Mouse (Mus musculus) lung, adult 18-20 months (tissue): ENCODE data around the gene Gm17455.

Experiments used
- DNase-seq, 2 experiments: peaks; one replicate each; pipeline ENCODE4 v3.0.0; 2022; ENCODE audit warnings: mixed read lengths in 2 of 2

Gene Gm17455

DNA sequence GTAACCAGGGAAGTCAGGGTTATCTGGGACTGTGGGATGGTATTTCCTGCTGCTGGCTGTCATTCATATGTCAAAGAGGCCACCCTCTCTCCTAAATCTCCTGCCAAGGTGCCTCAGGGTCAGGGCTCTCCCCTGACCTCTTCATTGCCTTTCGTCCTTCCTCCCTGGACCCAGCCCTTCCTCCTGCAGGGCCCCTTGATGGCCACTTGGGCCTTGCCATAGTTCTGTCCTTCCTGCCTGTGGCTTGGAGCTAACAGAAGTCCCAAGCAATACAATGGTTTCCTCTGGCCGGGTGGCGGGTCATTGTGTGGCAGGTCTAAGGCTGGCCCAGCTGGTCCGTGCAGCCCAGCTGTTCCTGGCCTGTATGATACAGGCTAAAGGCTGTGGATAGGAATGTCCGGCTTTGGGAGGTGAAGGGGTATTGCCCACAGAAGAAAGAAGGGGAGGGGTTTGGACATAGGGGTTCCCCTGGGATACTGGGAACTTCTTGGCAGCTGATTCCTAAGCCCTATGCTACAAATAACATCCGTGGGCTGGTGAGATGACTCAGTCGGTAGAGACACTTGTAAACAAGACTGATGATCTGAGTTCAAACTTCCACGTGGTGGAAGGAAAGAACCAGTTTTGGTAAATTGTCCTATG, 25.5 kb upstream of the Gm17455 start:
- DNase-seq = peak; percentile 73 to 79

DNA sequence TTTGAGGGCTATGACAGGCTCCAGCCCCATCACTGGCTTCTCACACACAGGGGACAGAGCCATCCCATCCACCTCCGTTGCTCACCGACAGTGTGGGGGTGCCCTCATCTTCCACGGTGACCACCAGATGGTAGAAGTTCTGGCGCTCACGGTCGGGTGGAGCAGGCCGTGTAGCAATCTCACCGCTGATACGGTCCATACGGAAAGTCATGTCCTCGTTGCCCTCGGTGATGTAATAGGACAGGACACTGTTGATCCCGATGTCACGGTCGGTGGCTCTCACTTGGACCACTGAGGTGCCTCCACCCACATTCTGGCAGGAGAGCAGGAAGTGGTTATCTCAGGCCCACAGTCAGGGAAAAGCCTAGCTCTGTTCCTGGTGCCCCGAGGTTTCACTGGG, 22.8 kb upstream of the Gm17455 start:
- DNase-seq = no peak

DNA sequence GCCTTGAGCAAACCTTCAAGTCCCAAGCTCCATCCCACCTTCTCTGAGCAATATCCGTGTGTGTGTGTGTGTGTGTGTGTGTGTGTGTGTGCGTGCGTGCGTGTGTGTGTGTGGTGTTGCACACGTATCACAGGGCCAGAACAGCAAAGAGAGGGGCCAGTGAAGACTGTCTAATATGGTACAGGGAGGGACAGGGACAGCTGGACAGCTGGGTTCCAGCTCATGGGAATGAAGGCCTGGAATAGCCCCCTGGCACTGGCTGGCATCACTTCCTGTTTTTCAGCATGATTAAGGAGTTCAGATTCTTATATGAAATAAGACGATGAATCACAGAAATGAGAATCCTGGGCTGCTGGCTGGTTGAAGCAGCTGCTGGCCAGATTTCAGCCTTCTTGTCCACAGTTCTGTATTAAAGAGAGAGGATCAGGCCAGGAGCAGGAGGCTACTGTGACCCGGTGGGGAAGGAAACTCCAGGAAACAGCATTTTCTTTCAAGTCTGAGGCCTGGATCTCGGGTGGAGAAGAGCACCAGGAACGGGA, 20.0 kb upstream of the Gm17455 start:
- no peak for DNase-seq

DNA sequence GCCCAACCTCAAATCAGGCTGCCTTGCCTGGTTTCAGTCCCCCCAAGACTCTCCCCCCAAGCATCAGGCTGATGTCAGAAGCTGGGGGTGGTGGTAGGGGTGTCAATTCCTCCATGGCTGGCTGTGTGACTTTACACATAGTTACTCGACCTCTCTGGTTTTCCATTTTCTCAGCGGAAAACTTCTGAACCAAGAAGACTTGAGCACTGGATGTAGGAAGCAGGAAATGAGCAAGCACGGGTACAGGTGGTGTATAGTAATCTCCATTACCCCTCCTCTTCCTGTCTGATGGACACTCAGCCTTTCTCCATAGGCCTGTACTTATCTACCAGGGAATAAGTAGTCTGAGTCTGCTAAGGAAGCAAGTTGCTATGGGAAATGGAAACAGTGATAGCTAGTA, 19.3 kb upstream of the Gm17455 start:
- DNase-seq = no peak

DNA sequence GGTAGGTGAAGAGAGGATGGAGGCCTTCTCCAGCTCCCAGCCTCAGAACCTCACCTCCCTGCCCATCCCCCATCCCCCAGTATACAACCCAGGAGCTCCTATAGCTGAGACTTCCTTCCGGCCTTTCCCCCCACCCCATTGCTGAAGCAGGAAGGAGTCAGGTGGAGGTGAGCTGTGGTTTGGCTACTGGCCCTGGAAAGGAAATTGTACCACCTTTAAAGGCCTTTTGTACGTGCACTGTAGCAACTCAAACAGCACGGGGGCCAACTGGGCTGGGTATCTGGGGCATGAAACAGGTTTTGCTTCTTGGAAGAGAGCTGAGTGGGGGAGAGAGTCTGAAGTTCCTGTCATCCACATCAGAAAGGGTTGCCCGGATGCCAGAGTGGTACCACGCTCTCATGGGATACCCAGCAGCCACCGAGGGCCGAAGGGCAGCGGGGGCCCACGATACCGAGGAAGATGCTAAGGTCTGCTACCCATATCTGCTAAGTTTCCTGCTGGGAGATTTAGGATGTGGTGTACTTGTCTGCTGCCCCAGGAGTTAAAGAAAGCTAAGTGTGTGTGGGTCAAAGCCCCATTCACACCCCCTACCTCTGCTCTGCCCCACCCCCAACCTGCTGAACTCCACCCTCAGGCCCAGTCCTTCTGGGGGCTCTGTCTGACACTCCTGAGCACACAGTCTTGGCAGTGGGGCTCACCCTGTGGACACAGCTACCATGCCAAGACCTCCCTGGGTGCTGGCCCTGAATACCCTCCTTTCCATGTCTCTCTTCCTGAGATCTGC, 18.2 kb upstream of the Gm17455 start:
- peak in 1 of 2 experiments; percentile 43 for DNase-seq

DNA sequence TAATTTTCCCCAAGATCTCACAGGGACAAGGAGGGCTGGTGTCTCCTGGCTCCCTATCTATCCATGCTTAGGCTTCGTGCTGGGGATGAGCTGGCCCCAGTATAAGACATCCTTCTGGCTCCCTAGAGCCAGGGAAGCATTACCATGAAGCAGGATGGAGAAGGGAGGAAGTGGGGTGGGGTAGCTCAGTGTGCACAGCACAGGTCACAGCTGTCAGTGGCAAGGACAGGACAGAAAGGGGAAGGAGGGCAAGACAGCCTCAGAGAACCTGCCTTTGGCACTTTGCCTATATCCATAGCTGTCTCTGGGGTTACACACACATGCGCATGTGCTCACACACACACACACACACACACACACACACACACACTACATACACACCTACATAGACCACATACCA, 11.2 kb upstream of the Gm17455 start:
- DNase-seq = no peak

DNA sequence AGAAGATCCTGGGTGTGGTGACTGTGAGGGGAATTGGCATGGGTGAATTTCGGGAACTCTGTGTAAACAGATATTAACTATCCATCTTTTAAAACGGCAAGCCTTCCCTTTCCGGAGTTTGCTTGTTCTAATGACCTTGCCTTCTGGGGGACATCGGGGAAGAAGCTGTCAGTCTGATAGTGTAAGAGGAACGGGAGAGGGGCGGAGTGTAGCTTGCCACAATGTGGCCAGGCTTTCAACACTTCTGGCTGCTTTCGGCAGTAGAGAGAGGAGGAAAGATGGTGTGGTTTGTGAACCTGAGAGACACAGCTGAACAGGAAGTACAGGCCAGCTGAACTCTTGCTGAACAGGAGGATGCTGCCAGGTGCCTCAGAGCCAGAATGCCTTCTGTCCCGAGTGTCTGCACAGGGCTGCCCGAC, 10.1 kb upstream of the Gm17455 start:
- peak; percentile 48 to 52 for DNase-seq

DNA sequence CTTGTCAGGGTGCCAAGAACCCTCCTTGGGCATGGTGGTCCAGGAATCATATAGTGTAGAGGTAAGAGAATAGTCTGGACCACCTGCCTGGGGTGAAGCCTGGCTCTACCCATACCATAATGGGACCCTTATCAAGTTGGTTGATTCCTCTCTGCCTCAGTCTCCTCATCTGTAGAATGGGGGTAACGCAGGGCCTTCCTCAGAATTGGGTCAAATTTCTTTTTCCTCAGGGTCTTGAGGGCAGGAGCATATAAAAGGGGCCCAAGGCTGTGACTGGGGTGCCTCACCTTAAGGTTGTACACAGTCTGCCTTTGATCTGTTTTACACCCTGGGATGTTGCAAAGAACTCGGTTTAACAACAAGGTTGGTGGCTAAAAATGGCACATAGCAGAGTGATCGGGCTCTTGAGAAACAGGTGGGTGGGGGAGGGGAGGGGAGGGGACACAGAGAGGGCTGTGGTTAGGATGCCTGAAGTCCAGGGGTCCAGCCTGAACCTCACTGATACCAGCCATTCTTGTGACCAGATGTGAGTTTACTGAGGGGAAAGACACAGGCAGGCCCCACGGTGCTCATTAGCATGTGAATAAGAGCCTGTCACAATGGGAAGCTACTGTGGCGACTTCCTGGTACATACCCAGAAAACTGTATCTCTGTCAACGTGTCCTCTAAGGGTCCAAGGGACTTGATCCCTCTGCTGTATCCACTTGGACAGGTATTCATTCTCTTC, 9.2 kb upstream of the Gm17455 start:
- no peak for DNase-seq

DNA sequence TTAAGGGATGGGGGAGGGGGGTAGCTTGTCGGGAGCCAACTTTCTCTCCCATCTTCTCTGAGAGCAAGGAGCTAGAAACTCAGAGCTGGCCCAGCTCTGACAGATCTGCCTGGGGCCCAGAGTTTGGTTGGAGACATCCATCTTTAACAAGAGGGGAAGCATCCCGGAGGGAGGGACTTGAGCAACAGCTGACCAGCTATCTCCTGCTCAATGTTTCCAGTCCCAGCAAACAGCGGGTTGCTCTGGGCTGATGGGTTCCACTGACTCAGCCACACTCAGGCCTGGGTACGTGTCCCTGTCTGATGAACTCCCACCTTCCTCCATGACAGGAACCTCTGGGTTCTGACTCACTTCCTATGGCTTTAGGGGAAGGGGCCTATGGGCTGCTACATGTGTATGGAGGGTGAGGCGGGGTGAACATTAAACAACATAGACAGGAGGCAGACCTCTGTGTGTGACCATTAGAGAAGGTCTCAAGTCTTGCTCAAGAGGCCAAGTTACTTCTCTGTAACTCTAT, 8.6 kb upstream of the Gm17455 start:
- no peak for DNase-seq

DNA sequence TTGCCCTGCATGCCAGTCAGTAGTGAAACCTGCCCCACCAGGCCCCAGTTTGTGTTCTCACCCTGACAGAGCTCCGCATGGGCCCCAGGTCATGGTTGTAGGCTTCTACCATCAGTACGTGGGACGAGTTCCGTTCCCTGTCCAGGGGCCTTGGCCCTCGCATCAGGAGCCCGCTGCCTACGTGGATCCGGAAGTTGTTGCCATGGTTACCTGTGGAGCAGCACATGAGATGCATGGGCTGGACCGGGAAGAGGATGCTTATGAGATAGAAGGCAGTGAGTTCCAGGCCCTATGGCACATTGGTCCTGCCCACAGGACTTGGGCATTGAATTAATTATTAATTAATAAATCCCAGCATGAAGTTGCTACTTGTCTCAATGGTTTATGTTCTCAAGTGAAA, 7.9 kb upstream of the Gm17455 start:
- DNase-seq = no peak

DNA sequence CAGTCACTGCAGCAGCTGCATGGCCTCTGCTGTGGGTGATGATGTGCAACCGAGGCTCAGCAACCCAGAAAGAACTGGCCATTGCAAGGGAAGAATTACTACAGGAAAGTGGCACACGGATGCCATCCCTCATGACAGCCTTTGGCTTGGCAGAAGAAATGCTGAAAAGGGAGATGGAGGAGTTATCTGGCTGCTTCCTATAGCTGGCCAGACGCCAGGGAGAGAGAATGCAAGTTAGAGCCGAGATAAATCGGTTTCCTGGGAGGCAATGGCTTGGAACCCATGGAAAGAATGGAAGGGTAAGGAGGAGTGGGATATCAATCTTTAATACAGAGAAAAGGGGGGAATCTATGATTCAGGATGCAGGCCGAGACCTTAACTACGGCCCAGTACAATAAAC, 4.6 kb upstream of the Gm17455 start:
- DNase-seq = no peak

DNA sequence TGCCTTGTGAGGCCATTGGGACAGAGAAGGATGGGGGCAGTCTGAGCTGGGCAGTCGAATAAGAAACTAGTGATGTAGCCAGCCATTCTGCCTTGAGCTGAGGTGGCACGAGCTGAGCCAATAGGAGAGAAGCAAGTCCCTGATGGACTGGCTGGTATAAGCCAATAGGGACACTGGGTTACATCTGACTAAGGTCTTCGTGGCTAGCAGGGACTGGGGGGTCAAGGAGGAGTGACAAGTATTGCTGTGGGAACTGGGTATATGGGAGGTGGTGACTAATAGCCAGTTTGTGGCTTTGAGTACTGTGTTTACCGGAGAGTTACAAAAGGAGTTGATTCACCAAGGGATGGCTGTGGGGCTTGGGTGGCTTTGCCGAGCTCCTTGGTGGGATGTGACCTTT, 3.9 kb upstream of the Gm17455 start:
- no peak for DNase-seq

DNA sequence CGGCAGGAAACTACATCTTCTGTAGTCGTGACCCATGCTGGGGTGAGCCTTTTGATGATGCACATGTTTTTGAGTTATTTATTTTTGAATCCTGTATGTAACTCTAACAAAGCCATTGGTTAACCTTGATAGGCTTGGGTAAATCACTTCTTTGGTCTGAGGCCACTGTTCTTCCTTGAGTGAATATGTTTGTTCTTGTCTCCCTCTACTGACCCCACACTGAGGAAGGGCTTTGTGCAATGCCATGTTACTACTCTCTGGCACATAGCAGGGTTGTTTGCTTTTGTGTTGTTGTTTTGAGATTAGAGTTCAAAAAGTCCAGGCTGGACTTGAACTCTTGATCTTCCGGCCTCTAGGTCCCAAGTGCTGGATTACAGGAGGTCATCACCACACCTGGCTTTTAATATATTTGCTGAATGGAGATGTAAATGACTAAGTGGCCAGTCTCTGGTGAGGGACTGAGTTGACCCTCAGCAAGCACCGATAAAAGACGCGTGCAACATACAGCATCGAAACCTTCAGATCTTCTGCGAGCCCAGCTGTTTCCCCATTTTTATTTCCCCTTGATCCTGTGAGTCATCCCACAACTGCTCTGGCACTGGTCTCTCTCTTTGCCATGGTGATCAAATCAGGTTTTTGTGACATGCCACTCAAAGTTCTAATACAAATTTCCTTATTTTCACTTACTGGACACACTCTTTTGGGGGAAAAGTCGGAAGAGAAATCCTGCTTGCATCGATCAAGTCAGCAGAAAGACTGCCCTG, 1.3 kb upstream of the Gm17455 start:
- no peak for DNase-seq

DNA sequence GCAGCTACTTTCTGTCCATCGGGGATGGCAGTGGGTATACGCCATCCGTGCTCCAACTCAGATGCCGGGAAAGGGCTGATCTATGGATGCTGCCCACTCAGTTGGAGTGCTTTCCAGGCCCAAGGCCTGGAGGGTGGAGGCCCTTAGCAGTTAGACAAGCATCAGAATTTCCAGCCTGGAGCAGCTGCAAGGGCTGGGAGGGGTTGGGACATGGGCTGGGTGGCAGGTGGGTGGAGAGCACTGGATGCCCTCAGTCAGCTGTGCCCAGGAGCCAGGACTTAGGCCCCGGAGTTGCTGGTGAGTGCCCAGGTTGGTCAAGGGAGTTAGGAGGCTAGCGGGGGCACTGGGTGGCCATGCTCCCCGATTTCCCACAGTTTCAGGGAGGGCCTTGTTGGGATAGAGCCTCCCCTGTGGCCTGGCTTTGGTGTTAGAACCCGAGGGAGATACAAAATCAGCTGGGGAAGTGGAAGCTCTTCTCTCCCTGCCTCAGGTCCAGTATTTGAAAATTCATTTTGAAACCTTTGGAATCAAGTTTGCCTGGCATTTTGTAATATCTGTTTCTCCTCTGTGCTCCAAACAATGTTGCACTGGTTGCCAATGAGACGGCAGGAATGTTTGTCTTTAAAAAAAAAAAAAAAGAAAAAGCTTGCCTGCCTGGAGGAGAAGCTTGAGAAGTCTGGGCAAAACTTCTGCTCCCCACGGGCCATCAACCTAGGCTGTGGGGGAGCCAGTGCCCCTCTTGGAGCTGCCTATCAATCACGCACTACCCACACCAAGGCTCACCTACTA, 1.2 kb downstream of the Gm17455 start:
- no peak for DNase-seq

DNA sequence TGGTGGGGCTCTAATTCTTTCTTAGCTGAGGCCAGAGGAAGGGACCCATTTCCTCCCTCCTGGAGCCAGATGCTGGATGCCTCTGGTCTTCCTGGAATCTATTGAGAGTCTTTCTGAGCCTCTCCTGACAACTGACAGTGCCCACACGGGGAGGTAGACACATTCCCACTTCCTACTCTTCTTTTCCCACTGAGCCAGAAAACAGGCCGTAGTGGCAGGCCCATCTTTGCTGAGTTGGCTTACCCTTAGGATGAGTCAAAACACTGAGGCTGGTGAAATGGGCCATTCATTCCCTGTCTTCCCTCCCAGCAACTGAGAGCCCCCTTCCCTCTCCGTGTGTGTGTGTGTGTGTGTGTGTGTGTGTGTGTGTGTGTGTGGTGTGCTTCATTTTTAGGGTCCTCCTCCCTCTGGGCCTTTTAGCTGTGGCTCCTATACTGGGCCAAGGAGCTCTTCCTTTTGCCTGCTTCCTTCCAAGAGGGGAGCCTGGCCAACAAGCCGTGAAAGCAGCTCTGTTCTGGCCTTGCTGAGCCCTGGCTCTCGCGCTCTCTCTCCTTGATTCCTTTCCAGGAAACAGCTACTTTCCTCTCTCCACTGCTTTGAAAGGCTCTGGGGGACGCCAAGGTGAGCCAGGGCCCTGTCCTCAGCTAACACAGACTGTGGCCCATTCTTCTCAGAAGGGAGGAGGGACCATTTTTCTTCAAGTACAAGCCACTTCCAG, 6.1 kb downstream of the Gm17455 start:
- DNase-seq = no peak

DNA sequence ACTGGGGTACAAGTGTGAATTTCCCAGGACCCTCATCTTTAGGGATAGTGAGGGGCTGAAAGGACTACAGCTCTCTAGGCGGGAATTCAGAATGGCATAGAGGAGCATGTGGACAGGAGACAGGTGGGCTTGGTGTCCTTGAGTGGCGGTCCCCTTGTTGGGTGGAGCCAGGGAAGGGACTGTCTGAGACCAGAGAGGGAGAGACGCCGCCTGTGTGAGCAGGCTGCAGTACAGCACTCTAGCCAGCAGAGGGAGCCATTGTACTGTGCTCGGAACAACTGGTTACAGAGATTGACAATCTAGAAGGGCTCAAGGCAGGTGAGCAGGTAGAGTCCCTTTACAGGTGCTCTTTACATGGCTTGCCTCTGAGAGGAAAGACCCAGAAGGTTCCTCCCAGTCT, 8.3 kb downstream of the Gm17455 start:
- peak; percentile 52 to 63 for DNase-seq

DNA sequence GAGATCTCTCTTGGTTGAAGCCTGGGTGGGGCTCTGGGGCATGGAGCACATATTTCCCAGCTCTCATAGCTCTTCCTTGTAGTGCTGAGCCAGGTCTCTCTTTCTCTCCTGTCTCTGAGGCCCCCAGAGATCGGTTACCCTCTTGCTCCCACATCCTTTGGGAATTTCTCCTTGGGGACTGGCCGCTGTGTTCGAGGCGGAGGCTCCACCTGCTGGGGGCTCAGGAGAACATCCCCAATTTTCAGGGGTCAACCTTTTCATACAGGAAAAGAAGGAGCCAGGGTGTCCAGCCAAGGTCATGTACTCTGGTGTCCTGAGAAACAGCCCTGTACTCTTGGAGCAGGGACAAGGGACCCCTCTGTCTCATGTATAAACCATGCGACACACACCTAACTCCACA, 12.3 kb downstream of the Gm17455 start:
- no peak for DNase-seq

DNA sequence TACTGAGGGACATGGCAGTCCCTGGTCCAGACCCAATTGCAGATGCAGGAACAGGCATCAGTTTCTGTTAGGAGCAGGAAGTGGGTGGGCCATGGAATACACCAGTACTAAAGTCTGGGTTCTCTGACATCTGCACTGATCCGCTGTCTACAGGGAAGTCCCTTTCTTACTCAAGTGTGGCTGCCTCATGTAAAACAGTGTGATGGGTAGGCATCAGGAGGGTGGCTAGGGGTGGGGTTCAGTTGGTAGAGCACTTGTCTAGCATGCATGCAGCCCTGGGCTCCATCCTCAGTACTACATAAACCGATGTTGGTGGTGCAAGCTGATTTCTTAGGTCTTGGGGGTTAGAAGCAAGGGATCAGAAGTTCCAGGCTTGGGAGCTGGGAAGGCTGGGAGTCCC, 14.2 kb downstream of the Gm17455 start:
- DNase-seq = no peak

DNA sequence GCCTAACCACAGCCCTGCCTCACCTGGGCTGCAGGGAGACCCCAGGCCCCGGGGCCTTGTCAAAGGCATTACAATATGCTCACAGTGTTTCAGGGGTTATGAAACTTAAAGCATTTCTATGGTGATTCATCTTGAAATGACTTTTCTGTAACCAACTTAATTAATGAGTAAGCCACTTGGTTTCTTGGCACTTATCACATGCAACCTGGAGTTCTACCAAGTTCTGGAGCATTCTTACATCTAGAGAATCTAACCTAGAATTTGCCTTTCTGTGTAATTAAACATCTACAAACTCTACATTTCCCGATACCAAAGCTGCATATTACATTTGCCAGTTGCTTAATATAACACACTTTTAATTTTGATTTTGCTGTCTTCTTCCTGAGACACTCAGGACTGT, 17.5 kb downstream of the Gm17455 start:
- no peak for DNase-seq

DNA sequence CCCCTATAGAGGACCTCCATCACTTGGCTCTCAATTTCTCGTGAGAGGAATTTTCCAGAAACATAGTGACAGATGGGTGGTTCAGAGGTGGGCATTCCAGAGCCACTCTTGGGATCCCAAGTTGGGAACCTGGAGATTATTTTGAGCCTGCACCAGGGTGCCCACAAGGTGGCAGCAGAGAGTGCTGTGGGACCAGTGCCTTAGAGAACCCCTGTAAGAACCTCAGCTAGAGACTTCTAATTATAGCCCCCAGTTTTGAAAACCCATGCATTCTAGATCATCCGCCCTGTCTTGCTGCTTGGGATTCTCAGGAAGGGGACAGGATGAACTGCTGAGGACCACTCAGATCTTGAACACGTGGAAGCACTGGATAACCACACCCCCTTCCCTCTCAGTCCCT, 18.6 kb downstream of the Gm17455 start:
- peak; percentile 19 to 42 for DNase-seq

DNA sequence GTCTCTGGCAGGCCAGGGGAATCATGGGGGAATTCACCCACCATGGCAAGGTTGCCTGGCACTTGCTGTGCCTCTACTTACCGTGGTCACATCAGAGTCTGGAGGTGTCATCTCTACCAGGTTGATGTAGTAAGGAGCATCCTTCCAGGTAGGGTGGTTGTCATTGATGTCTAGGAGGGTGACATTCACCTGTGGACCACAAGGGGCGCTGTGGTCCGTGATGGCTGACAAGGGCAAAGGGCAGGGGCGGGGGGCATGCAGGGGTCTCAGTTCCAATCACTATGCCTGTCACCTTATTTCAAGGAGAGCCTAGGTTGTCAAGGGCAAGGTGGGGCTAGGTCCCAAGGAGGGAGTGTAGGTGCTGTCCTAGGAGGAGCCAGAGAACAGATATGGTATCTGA, 20.1 kb downstream of the Gm17455 start:
- no peak for DNase-seq
